Mouse (Mus musculus) left cerebral cortex, adult 9 months (tissue): ENCODE measurements around the gene Ghdc.
"Not testable (repeated sequence)": the region's sequence is repeated elsewhere in the genome, so short reads cannot be mapped to it uniquely, and the experiment has no call there.

Experiments used
- DNase-seq, 2 experiments: peaks; one replicate each; pipeline ENCODE4 v3.0.0; 2022; ENCODE audit warnings: low spot score in 2 of 2

Ghdc gene

GRCm38 (mm10) chr11:100770646-100771408 is at the start of gene Ghdc:
Gene Ghdc (minus strand): TSS chr11:100770957.
- DNase-seq, result peak in 1 of 2 experiments; percentile 81

- DNase-seq, result no peak
These were observed 49.3 kb upstream of the Ghdc start for GRCm38 (mm10) chr11:100820047-100820446.

DNA sequence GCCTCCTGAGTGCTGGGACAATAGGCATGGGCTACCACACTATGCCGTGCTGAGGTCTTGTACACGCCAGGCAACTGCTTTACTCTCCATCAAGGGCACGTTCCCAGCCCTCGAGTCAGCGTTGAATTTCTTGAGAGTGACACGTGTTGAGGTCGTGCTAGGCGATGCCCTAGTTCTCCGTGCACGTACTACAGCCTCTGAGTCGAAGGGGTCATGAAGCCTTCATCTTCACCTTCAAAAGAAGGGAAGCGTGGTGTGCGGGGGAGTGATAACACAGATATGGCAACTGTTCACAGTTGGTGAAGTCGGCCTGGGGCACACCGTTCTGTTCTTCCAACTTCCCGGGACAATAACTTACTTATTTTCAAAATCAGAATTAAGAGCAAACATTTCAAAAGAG is 48.9 kb upstream of the Ghdc start:
- DNase-seq, result no peak

DNA sequence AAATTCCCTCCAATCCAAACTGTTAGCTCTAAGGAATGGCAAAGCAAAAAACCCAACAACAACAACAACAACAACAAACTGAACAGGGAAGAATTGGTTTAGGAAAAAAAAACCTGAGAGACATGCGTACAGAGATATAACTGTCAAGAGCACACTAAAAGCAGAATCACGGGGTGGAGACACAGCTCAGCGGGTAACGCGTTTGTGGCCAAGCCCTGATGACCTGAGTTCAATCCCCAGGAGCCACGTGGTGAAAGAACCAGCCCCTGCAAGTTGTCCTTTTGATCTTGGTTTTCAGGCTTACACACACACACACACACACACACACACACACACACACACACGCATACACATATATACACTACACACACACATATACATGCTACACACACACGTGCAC is 48.3 kb upstream of the Ghdc start:
- DNase-seq, result no peak

GRCm38 (mm10) chr11:100818359-100819012 is 47.7 kb upstream of the Ghdc start:
- no peak for DNase-seq

DNA sequence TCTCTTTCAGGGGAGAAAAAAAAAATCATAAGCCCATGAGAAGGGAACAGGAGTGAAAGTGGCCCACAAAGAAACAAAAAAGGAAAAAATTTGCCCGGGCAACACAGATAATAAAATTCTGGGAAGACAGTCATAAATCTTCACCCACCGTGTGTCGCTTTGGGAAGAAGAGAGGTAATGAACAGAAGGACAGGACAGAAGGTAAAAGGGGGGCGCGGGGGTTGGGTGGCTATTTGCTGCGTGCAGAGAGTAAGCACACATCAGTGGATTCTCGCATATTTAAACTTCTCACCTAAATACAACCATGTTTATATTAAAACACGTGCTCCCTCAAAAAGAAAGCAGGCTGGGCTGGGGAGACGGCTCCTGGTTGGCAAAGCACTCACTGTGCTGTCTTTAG is 46.6 kb upstream of the Ghdc start:
- DNase-seq, result no peak

GRCm38 (mm10) chr11:100816801-100817200 is 46.0 kb upstream of the Ghdc start:
- no peak for DNase-seq

DNA sequence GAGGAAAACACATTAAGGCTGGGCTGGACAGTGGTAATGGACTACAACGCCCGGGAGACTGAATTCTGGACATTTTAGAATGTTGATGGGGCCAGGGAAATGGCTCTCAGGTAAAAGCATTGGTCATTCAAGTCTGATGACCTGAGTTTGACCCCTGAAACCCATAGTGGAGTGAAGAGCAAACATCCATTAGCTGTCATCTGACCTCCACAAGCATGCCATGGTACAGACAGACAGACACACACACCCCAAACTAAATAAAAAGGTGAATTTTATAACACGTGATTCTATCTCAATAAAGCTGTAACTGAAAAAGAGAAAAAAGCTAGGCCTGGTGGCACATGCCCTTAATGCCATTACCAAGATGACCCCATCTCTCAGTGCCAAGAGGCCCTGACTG is 45.6 kb upstream of the Ghdc start:
- no peak for DNase-seq

- no peak for DNase-seq
These were observed 43.7 kb upstream of the Ghdc start for GRCm38 (mm10) chr11:100814498-100814897.

DNA sequence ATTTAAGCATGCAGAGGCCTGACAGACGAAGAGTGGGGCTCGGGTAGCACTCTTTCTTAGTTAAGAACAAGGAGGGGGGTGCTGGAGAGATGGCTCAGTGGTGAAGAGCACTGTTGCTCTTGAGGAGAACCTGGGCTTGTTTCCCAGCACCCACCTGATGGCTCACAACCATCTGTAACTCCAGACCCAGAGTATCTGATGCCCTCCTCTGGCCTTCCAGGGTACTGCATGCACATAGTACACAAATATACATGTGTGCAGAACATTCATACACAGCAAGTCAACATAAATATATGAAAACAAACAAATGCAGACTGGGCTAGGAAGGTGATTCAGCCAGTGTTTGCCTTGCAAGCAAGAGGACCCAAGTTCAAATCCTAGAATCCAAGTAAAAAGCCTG is 40.4 kb upstream of the Ghdc start:
- DNase-seq, result no peak

- no peak for DNase-seq
These were observed 39.8 kb upstream of the Ghdc start for GRCm38 (mm10) chr11:100810516-100810915.

- no peak for DNase-seq
These were observed 35.9 kb upstream of the Ghdc start for GRCm38 (mm10) chr11:100806380-100807305.

DNA sequence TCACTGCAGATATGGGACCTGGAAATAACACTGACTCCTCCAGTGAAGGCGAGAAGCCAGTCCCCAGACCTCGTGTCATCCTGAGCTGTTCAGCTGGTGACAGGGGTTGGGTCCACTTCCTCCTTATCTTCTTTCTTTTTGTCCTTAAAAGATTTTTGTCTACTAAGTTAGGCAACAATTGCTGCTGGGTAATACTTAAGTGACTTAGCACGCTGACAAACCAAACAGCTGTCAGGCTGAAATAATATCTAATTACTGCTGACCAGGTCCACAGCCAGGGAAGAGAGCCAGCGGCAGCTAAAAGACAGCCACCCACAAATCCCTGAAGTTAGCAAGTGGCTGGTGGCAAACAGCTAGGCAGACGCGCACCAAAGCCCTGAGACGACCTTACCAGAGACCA is 34.8 kb upstream of the Ghdc start:
- no peak for DNase-seq

- no peak for DNase-seq
These were observed 33.7 kb upstream of the Ghdc start for GRCm38 (mm10) chr11:100804409-100804808.

GRCm38 (mm10) chr11:100799426-100799825 is 28.7 kb upstream of the Ghdc start:
- DNase-seq, result no peak

DNA sequence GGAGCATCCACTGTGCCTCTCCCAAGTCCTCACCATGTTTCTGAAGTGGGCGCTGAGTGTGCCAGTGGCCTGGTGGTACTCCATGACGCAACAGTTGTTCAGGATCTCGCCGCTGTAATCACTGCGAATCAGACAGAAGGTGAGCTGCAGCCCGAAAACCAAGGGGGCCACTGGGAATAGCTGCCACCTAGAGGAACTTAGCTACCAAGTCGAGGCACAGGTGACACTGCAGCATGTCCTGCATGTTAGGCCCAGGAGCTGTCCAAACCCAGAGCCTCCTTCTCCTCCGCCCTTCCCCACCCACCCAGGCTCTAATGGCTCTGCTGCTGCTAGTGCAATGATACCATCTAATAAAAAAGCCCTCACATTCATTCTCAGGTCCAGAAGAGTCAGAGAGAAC is 25.8 kb upstream of the Ghdc start:
- no peak for DNase-seq

DNA sequence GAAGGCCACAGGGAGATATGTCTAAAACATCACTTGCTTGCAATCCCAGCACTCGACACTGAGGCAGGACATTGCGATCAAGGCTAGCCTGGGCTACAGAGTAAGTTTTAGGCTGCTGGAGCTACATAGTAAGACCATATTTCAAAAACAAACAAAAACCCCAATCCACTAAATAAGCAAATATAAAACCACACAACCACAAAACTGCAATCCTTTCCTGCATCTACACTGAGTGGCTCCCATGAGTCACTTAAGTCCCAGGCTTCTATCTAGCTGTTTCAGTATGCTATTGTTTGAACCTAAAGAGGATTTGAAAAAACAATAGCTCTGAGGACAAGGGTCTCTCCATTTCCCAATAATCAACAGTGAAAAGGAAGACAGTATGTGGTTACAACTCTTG is 24.6 kb upstream of the Ghdc start:
- DNase-seq, result no peak

DNA sequence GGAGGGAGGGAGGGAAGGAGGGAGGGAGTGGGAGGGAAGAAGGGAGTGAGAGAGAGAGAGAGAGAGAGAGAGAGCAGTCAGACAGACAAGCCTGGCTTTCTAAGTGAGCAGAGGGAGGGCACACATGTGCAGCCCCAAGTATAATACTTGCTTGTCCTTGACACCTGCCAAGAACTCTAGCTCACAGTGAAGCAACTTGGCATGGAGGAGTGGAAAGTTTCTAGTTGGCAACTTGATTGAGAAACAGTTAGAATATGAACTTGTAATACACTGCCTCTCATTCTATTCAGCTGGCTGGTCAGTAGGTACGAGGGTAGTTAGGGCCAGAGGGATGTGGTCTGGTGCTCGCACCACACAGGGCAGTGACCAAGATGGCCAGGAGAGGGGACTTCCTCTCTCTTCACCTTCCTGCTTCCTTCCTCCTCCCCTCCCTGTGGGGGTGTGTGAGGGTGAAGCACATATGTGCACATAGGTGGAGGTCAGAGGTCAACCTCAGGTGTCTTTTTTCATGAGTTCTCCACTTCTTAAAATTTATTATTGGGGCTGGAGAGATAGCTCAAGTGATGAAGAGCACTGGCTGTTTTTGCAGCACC is 20.8 kb upstream of the Ghdc start:
- no peak for DNase-seq

DNA sequence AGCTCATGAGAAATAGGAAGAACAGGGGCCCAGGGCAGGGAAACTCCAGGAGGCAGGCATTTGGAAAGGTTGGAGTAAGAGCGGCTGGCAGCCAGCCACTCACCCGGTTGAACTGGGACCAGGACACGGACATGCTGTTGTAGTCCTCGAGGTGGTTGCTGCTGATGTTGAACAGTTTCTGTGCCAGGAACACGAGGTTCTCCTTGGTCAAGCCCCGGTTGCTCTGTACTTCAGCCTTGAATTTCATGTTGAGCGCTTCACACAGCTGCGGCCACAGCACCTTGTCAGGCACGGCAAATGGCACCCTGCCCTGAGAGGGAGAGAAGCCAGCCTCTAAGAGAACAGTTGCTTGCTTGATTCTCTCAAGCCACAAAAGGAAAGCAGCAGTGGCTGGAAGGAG is 19.9 kb upstream of the Ghdc start:
- not testable (repeated sequence) for DNase-seq

DNA sequence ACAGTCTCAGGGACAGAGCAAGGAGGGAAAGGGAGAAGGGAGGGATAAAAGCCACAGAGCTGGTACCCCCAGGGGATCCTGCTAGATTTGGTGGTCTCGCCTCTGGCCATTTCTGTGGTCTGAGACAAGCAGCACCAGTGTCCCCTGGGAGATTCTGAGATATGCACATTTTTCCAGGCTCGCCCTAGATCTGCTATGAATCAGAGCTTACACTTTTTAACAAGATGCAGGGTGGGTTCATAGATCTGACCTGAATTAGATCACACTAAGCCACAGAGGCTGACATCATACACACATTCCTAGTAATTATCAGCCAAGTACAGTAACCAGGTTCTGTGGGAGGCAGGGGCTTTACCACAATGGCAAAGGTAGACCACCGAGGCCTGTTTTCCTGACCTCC is 18.9 kb upstream of the Ghdc start:
- no peak for DNase-seq

- no peak for DNase-seq
These were observed 15.0 kb upstream of the Ghdc start for GRCm38 (mm10) chr11:100785774-100786173.

DNA sequence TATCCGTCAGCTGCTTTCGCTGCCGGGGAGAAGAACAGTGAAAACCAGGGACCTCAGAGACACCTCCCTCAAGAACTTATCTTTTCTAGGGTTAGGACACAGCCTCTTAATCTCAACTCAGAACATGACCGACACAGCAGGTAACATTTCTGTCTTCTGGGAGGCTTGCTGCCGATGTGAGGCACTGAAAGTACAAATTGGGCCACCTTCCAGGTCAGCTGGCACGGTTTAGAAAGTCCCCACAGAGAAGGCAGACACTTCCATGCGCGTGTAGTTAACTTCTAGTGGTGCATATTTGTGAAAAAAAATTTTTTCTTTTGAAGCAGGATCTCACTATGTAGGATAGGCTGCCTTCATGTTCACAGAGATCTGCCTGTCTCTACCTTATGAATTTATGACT is 13.5 kb upstream of the Ghdc start:
- no peak for DNase-seq
